Mouse (Mus musculus): ENCODE data around the gene Sox3.
A peak's percentile ranks its signal among the peaks of the same experiment; 100 is the strongest.

The Sox3 gene

DNA sequence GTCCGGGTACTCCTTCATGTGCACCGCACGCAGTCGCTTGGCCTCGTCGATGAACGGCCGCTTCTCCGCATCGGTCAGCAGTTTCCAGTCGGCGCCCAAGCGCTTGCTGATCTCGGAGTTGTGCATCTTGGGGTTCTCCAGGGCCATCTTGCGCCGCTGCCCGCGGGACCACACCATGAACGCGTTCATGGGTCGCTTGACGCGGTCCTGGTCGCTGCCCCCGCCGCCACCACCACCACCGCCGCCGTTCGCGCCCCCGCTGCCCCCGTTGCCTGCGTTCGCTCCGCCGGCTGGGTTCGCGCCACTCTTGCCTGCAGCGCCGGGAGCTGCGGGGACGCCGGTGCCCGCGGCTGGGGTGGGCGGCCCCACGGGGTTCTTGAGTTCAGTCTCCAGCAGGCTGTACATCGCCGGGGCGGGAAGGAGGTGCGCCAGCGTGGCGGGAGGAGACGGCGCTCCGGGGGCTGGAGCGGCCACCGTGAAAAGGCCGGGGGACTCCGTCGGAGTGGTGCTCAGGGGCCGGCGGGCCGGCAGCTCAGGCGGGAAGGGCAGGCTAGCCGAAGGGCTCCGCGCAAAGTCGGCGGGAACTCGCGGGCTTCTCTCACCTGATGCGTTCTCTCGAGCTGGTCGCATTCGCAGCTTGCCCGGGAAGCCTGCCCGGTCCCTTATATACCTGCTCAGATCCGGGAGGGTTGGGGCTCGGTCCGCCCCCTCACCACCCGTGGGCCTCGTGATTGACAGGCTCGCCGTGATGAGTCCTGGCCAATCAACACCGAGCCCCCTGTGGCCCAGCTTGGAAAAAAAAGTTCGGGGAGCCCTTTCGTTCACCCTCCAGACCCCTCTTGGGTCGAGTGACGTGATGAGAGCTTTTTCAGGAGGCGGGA lies at the start of gene Sox3:
TSS of gene Sox3 (minus strand) at position 630 of the 881 bp plus-strand sequence.
- peak; percentile 67 for DNase-seq (ENCODE audit: low read depth, low spot score)

- peak; percentile 6 for DNase-seq (ENCODE audit: low read depth, low spot score)
Observed at GRCm38 (mm10) chrX:60940225-60940624, 47.0 kb upstream of the Sox3 start.

DNA sequence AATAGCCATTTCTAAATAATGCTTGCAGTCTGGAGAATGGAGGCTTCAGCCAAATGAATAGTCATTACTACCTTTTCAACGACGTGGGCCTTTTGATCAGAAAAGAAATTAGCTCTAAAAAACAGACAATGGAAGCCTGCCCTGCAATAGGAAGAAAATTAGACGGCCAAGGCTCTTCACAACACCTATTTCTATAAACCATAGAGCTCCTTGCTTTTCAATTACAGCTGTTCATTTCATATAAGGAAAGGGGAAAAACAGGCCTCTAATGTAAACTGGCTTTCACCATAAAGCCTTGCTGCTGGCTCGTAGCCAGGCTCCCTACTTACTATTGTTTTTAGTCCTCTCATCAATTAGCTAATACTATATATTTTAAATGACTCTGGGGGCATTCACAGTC lies 6.3 kb upstream of the Sox3 start:
- no peak for DNase-seq (ENCODE audit: low read depth, low spot score)

- peak; percentile 3 for DNase-seq (ENCODE audit: low read depth, low spot score)
Observed at GRCm38 (mm10) chrX:60898641-60899040, 5.4 kb upstream of the Sox3 start.

DNA sequence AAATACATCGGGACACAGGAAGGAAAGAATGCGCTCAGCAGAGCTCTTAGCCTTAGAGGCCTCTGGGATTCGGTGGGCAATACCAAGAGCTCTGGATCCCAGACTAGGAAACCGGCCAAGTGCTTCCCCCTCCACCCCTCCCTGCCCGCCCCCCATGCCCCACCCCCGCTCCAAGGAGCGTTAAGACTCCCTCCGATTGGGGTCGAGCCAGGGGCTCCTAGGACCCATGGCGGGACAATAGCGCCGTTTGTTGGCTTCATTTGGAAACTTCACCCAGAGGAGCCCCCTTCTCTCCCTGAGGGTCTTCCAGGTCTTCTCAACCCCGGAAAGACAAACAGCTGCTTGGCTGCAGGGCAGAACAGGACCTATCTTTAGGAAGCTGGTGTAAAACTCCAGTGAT lies 3.1 kb upstream of the Sox3 start:
- peak; percentile 1 for DNase-seq (ENCODE audit: low read depth, low spot score)

- peak; percentile 2 for DNase-seq (ENCODE audit: low read depth, low spot score)
Observed at GRCm38 (mm10) chrX:60895416-60895815, 2.2 kb upstream of the Sox3 start.

GRCm38 (mm10) chrX:60893720-60894543 lies 702 bp upstream of the Sox3 start:
- peak; percentile 49 for DNase-seq (ENCODE audit: low read depth, low spot score)

DNA sequence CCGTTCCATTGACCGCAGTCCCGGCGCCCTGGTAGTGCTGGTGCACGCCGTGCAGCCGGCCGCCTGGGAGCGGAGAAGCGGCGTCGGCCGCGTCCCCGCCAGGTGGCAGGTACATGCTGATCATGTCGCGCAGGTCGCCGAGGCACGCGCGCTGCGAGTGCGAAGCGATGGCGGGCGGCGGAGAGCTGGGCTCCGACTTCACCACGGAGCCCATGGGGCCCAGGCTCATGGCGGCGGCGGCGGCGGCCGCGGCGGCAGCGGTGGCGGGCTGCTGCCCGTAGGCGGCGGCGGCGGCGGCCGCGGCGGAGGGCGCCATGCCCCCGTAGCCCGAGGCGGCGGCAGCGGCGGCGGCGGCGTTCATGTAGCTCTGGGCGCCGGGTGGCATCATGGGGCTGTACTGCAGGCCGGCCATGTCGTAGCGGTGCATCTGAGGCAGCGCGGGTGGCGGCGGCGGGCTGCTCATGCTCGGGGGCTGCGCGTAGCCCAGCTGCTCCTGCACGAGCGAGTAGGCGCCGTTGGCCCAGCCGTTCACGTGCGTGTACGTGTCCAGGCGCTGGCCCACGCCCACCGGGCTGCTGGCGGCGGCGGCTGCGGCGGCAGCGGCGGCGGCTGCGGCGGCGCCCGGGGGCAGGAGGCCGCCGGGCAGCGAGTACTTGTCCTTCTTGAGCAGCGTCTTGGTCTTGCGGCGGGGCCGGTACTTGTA lies 981 bp downstream of the Sox3 start:
- DNase-seq (ENCODE audit: low read depth, low spot score): peak; percentile 11

DNA sequence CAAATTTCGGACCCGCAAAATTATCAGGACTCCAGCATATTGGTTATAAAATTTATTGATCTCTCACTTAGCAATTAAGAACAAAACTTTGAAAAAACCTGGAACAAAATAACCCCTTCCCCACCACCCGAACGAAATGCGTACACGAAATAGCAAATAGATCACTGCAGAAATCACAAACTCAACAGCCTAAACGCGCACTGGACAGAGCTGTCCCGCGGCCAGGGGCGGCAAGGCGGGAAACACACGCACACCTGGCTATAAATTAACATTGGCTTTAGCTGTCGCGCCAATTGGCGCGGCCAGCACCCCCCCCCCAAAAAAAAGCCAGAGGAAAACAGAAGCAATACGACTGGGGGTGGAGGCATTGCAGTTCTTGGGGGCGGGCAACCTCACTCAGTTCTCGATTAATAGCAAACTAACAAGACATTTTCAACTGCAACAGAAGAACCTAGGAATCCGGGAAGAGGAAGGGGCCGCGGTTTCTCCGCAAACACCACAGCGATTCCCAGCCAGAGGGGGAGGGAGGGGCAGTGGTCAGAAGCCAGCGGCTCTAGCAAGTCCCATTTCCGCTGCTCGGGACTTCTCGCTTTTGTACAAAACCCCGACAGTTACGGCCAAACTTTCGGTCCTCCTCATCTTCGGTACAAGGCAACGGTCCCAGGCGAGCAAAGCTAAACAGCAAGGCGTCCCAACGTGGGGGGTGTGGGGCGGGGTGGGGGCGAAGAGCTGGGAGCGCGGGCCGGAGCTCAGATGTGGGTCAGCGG lies 1.7 kb downstream of the Sox3 start:
- DNase-seq (ENCODE audit: low read depth, low spot score): peak; percentile 19

GRCm38 (mm10) chrX:60890651-60891050 lies 2.6 kb downstream of the Sox3 start:
- peak; percentile 10 for DNase-seq (ENCODE audit: low read depth, low spot score)

- DNase-seq (ENCODE audit: low read depth, low spot score): peak; percentile 1
Observed at GRCm38 (mm10) chrX:60889956-60890485, 3.2 kb downstream of the Sox3 start.
